Mouse (Mus musculus) gastrocnemius, postnatal 4 days (tissue): ENCODE measurements at regions not wholly inside any gene's neighbourhood (a gene's known extent, or its start where the extent isn't known, plus 50 kb on each side); places are given as distances from the start of the nearest gene placed in this dataset.

ENCODE experiments used
- DNase-seq, 2 experiments: peaks; one replicate each; pipeline ENCODE4 v3.0.0; 2021 to 2022; ENCODE audit warnings: low spot score in 2 of 2, mixed read lengths in 2 of 2

DNA sequence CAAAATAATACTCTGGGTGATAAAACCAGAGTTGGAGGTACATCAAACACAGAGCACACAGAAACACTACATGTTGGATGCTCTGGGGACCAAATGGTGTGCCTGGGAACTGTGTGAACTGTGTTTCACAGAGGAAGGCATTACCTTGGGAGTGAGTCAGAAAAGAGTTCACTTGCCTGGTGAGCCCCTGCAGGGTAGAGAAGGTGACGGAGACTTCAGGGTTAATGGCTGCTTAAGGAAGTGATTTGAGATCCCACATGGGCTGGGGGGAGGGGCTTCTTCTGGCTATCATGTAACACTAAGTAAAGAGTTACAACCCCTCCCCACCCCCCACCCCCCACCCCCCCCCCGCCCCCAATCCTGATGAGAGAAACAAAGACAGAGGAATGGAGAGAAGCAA, 164.6 kb downstream of the Gm45692 start:
- no peak for DNase-seq

DNA sequence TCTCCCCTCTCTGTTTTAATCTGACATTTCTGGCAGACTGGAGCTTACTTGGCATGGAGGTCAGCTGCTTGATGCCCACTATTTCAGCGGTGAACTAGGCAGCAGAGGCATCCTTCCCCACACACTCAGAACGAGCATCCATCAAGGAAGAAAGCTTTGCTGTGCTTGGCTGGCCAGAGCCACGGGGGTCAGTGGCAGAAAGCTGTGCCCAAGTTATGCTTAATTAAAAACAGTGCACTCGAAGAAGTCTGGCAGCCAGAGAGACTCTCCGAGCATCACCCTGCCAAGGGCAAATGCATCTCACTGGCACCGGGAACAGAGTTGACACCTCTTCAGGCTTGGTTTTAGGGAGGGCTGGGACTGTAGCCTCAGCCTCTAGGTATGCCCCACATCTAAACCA, 168.3 kb downstream of the Gm45692 start:
- DNase-seq, result no peak

DNA sequence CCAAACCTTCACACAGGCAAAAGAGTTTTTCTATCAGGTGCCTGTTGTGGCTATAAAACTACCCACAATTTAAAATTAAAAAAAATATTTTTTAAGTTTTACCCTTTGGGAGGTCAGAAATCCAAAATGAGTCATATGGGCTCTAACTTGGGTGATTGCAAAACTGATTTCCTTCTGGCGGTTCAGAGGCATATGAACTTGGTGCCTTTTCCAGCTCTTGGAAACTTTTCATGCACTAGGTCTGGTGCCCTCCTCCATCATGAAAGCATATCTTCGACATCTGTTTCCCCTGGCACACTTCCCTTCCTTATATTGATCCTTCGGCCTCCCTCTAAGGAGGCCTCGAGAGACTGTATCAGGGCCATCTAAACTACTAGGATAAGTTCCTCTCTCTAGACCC, 168.8 kb downstream of the Gm45692 start:
- no peak for DNase-seq

DNA sequence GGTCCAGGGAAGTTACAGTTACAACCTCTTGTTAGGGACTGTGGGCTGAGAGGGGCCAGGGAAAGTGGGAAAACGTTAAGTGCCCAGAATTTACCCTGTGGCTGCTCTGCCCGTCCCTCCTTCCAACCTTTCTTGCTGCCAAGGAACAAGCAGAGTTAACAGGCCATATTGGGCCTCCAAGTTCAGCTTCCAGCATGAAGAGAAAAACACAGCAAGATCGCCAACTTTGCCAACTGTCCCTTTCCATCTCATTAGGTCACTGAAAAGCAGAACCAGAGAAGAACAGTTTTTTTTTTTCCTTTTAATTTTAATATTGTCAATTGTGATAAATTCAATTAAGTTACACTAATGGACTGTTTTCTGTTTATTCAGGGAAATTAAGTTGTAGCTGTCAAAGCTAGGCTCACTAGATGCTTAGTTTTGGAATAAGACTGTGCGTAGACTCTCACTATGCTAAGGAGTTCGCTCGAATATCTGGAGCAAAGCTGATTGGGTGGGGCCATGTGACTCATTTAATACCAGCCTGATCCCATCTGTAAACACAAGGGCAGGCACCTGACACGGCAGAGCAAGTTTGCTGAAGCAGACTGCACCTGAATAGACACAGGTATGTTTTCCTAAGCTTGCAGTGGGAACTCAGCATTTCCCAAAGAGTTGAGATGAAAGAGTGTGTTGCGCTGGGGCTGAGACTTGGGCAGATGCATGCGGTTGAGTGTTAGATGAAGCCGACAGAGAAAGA, 178.9 kb downstream of the Gm45692 start:
- DNase-seq, result no peak

DNA sequence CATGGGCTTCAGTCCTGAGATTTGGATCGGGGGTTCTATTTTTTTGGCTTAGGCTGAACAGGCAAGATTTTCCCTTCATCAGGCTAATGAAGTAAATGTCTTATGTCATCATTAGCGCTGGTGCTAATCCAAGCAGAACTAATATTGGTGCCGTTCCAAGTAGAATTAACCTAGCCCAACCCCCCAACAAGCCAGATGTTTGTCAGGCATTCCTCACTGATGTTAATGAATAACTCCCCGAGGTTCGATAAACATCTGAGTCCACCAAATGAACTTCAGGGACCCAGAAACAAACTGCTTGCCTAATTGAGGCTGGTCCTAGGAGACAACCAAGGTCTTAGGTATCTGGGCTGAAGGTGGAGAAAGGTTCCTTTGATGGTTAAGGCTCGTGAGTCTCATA, 180.9 kb downstream of the Gm45692 start:
- no peak for DNase-seq

DNA sequence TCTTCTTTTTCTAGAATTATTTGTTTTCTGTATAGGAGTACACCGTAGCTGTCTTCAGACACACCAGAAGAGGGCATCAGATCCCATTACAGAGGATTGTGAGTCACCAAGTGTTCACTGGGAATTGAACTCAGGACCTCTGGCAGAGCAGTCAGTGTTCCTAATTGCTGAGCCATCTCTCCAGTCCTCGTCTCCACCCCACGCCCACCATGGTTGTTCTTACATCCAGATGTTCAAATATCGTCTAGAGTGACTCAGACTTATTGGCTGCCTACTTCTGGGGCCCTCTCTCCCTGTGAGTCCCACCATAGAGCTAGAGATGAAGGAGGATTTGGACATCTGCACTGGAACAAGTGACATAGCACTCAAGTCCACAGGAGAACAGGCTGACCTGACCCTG, 182.6 kb downstream of the Gm45692 start:
- DNase-seq, result no peak

DNA sequence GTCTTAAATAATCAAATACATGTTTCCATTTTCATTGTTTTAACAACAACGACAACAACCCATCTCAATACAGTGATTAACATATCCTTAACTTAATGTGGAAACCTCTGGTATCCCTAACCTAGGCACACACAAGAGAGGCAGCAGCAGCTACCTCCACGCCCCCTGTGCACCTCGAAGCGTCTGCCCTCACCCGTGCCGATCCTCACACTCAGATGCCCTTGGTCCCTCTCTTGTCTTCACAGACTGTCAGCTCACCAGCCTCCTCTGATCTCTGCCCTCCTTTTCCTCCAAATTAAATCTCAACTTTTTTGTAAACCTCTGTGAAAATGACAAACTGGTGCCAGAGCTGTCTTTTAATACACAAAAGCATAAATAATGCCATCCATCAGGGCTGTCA, 185.2 kb downstream of the Gm45692 start:
- DNase-seq, result no peak

DNA sequence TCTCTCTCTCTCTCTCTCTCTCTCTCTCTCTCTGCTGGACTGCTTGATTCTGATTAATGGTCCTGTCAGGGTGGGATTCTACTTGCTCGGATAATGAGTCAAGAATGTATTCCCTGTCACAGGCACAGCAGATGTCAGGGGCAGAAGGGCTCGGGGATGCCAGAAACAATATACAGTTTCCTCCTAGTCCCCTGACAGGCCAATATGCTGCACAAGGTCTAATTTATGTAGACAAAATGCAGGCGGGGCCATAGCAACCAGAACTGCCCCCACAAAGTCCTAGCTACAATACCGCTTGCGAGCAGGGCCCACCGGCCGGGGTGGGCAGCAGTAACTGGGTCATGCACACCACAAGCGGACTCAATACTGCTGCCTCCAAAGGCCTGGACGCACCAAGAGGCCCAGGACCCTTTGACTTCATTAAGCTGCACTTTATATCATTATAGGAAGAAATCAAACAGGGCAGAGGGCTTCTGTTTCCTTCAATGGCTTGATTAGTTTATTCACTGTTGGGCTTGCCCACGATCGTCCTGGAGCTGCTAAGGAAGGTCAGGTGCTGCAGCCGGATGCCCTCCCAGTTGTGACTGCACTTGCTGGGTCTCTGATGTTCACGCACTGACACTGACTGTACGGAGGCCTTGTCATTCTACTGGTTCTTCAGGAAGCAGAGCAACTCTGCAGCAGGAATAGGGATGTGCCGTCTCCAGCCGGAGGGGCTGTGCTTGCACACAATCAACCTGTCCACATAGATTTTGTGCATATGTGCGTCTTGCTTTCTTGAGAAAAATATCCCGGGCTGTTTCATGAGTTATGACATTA, 185.9 kb downstream of the Gm45692 start:
- DNase-seq, result no peak

DNA sequence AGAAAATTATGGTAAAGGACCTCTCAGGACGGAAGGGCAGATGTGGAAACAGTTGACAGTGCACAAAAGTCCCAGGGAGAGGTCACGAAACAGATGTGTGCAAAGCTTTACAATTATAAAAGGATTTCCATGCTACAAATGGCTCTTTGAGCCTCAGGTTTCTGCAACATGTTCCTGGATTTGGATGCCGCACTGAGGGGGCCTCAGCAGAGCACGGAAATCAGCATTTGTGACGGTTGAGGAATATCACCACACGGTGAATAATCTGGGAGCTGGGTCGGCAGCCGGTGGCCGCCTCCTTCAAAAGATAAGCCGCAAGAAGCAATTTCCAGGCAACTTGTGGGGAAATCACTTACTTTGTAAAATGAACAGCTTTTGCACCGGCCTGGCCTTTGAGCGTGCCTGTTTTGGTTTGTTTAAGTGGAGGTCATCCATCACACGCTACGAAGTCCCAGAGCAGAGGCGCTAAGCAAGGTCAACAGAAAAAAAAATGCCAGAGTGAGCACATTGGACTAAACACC, 188.8 kb downstream of the Gm45692 start:
- no peak for DNase-seq

DNA sequence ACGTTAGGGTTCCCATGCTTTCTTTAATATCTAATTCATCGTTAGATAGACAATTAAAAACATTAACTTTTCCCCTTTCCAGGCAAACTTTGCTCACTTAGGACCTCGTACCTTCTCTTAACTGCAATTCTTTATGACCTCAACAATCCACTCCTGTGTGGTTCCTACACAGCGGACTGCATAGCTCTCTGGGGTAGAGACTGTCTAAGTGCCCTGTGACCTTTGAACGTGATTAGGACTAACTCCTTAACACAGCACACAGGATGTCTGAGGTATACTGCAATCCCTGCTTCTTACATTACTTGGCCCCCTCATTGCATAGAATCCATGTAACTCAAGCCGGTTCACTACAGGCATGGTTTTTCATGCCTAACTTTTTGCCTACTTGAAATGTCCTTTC, 190.4 kb downstream of the Gm45692 start:
- no peak for DNase-seq

DNA sequence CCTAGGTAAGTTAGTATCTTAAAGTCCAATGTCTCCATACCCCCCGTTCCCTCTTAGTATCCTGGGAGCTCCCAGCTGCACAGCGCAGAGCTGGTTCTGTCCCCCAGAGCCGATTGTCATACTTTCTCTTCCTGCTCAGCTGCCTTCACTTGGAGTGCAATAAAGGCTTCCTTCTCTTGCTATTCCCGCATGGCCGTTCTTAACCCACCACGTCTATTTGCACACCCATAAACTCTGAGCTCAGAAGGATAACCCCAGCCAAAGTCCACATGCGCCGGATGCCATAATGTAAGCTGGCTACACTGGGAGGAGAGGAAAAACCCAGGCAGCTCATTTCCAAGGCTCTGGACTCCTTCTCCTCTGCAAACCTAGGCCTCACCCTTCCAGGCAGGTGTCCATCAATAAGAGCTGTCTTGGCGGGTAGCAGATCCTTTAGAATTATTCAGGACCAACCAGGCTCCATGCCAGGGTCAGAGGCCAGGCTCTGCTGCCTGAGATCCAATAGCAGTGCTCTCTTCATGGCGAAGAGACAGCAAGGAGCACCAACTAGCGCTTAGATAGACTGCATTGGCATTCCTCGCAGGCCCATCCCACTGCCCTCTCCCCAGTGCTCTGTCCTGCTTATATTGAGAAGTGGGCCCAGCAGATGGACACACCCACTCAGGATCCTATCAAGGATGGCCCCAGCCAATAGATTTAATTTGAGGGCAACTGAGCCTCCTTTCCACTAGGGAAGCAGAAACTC, 204.4 kb downstream of the Gm45692 start:
- no peak for DNase-seq

DNA sequence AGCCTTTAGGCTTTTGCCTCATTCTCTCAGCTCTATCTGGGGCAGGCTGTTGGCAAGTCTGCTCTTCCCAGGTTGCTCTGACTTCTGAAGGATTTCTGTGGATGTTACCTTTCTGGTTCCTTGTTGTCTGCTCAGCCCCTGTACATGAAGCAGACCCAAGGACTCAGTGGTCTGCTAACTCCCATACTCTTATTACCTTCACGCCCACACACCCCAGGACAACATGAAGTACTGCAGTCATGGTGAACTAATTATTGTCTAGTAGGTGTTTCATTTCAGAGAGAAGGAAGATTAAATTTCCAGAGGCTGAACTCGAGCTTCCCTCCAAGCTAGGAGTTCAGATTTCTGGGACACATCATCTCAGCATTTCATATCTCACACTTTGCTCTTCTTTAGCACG, 205.3 kb downstream of the Gm45692 start:
- no peak for DNase-seq

DNA sequence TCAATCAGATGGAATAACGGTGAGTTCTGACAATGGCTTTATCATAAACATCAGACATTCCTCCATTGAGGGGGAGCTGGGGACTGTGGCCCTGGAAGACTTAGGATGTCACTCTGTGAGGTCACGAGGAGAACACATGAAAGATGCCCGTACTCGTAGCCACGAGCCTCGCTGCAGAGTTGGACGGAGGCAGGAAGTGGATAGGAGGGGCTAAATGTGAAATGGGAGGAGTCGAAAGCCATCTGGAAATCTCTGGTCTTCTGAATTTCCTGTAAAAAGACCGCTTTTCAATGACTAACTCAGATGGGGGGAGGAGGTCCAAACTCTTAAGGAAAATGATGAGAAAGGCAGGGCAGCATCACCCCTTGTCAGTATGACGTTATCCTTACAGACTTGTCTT, 210.5 kb downstream of the Gm45692 start:
- DNase-seq, result no peak

DNA sequence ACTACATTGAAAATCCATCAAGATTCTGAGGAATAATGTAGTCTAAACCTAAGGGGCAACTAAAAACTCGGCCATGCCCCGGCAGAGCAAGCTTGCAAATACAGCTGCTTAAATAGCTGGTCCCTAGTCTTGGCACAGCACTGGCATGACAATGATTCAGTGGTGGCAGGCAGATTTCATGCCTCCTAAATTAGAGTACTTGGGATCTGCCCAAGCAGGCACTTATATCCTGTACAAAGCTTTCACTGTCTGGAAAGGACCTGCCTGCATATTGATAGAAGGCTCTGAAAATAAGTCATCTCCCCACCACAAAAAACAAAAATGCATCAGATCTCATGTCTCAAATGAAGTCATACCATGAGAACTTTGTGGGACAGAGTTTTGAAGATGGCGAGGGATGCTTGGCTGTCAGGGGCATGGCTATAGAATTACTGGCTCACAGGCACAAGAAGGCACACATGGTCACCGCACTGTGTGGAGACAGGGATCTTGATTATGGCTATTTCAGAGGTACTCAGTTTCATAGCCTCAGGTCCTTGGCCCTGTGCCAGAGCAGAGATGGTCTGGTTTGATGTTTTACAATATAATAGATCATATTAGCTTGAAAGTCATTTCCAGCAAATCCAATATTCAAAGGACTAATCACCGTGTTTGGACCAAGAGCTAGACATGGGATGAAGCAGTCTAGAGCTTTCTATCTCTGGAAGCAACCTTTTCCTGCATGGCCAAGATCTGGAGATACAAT, 217.7 kb downstream of the Gm45692 start:
- no peak for DNase-seq

DNA sequence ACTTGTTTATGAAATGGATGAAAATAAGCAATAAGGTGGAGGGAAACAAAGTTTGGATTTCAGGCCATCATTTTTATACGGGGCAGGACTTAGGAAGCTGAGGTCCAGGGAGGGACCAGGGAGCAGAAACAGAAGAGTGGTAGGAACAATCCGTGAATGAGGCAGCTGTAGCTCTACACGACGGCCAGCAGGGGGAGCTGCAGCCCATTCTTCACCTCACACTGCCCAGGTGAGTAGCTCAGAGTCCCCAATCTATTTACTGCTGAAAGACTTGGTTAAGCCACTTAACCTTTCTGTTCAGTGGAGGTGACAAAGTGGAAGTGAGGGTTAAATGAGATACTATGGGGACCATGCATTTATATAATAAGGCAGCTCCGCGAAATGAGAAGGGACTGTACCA, 225.7 kb downstream of the Gm45692 start:
- peak; percentile 45 to 64 for DNase-seq

DNA sequence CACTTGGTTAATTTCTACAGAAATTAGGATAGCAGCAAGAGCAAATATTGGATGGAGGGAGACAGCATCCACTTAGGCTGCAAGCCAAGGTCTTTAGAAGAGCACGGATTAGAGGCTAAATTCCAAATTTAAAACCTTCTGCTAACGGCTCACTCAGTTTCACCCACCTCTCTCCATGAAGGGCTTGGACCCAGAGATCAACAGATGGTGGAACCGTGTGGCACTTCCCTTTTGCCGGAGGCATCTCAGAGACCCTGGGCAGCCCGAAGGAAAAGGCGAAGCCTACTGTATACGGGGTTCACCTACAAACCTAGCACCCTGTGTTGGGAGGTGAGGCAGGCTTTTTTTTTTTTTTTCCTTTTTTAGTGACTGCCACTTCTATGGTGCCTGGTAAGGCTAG, 229.9 kb downstream of the Gm45692 start:
- no peak for DNase-seq

DNA sequence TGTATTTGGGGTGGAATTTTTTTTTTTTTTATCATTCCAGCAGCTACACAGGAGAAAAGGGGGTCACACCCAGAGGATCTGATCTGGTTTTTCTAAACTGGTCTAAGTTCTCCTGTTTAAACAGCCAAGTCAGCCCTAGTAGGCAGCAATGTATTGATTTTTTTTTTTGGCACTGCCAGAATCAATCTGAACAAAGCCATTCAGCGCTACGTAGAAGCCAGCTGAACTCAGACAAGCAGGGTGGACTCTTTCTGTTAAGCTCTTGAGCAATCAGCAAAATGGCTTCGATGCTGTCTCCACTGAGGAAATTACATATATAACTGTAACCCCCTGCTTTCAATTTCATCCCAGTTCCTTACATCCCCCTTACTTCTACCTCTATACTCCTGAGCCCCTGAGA, 230.5 kb downstream of the Gm45692 start:
- no peak for DNase-seq

DNA sequence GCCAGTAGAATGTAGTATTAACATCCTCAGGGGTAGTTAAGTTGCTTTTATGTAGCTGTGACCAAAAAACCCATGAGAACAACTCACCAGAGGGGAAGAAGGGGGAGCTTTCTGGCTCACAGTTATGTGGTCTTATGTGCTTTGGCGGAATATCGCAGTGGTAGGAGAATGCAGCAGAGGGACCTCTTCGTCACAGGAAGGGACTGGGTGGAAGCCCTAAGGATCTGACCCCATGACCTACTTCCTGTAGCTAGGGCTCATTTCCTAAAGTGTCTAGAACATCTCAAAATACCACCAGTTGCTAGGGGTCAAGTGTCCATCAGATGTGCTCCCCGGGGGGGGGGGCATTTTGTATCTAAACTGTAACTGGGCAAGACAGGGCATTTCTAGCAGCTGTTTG, 231.3 kb downstream of the Gm45692 start:
- DNase-seq, result no peak

DNA sequence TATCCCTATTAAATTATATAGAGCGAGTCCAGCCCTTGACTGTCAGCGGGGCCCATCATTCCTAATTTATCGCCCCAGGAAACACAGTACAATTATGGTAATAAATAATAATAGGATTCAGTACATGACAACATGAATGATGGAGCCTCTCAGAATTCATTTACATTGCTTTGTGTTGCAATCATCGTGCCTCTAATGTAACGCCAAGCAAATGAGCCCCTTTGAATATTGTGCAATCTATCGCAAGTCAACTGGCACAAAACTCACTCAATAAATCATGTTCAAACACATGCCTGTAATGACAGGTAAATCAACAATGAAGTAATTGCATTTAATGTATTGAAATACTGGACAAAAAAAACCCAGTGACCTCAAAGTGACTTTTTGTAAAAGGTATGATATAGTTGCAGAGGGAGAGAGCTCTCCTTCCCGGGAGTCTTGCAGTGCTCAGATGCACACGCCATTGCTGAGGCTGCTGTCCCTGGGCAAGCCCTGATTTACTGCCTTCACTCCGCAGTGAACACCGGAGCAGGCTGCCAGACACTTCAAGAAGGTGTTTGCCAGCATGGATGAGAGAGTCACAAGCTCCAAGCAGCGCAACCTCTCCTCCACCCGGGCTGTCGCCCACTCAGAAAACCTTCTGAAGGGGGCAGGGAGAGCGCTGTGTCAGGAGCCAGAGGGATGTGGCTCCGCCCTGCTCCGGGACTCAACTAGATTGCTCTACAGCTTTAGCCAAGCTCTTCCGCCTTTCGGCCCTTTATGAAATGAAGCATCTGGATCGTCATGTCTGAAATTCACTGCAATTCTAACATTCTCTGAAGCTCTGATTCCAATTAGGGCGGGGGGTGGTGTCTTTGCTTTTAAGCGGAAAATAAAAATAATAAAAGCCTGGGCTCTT, 232.6 kb downstream of the Gm45692 start:
- peak; percentile 35 to 72 for DNase-seq

DNA sequence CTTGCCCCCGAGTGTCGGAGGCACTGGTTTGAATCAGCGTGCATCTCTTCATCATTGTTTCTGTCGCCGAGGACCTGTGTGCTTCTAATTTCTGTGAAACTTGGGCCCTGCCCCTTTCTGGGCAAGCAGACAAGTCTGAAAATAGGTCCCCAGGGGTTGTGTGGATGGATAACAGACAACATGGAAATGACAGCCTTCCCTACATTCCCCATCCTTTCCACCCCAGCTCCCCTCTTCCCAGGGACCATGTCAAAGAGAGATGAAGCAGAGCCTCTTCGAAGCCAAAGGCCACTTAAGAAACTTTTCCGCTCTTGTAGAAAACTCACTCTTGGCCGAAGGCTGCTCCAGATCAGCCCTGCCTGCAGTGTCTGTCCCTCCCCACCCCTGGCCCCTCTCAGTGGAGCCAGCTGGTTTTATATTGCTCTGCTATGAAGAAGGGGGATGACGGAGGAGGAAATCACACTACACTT, 233.2 kb downstream of the Gm45692 start:
- DNase-seq, result peak; percentile 65 to 84
